Mouse (Mus musculus) cortical plate, adult 2 months (tissue): Measurements from ENCODE around the gene Baiap2.

Experiments
- CTCF ChIP-seq: fragments of 200-500 bp; IDR thresholded peaks from 2 replicates; pipeline ENCODE4 v1.5.1; 2011; ENCODE audit warnings: mild to moderate bottlenecking, control low read depth, low read length; ENCODE audit not compliant: insufficient read depth; ENCODE audit errors: extremely low read depth
- POLR2A ChIP-seq: fragments of 200-500 bp; IDR thresholded peaks from 2 replicates; pipeline ENCODE4 v1.6.1; 2011; ENCODE audit warnings: mild to moderate bottlenecking, low read length, control low read depth; ENCODE audit not compliant: insufficient read depth; ENCODE audit errors: extremely low read depth

DNA sequence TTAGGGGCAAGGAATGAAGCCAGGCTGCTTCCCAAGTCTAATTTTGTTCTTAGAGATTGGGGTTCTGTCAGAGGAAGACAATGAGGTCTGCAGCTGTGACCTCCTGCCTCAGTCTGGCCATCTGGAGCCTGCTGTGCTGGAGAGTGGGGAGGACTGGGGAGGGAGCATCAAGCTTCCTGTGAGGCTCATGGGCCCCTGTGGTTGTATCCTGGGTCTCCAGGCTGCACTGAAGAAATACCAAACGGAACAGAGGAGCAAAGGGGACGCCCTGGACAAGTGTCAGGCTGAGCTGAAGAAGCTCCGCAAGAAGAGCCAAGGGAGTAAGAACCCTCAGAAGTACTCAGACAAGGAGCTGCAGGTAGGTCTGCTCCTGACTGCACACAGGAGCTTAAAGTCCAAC lies 39.2 kb downstream of the Baiap2 start:
- no peak for TF ChIP-seq POLR2A
- TF ChIP-seq CTCF, result no peak
